Comparison of ENCODE assay signal across 16 mouse cellular contexts in genomic region chr10:117391057-117391456, GRCm38 (mm10).
"Had no signal": no experiment of that assay in that cellular context is flagged by ENCODE, and none has a peak within 500 bp of the region (broad histone marks: within the 10 kb centered on the region; RNA-seq: fewer than 3 reads in every experiment).

No protein-coding gene starts in this region.

- H3K4me2 ChIP-seq: limb, embryonic 12.5 days; lung, embryonic 15.5 days; neural tube, embryonic 13.5 days had no signal

- H3K36me3 ChIP-seq: limb, embryonic 12.5 days; liver, embryonic 13.5 days; lung, embryonic 15.5 days; midbrain, embryonic 10.5 days; neural tube, embryonic 13.5 days had no signal

- H3K27me3 ChIP-seq: lung, embryonic 15.5 days had no signal

- ATAC-seq: intestine, embryonic 16.5 days; midbrain, embryonic 16.5 days had no signal

- H3K4me3 ChIP-seq: layer of hippocampus, adult 2 months; limb, embryonic 12.5 days; liver, embryonic 13.5 days; lung, embryonic 15.5 days; midbrain, embryonic 10.5 days; neural tube, embryonic 13.5 days had no signal

- H3K27ac ChIP-seq: kidney, postnatal 0 days; layer of hippocampus, adult 2 months; limb, embryonic 12.5 days; liver, embryonic 13.5 days; lung, embryonic 15.5 days; midbrain, embryonic 10.5 days; neural tube, embryonic 13.5 days had no signal

- DNase-seq: kidney, adult 8-10 months; kidney, postnatal 4 days; liver, embryonic 13.5 days; liver, postnatal 0 days; right cerebral cortex, adult 18-20 months; right cerebral cortex, postnatal 25 days; thymus, adult 18-20 months; thymus, postnatal 36 days had no signal

- H3K9me3 ChIP-seq: limb, embryonic 12.5 days; liver, embryonic 13.5 days; lung, embryonic 15.5 days; midbrain, embryonic 10.5 days; neural tube, embryonic 13.5 days had no signal

- H3K9ac ChIP-seq: limb, embryonic 12.5 days; liver, embryonic 13.5 days; liver, postnatal 0 days; lung, embryonic 15.5 days; neural tube, embryonic 13.5 days had no signal
